Mouse (Mus musculus): ENCODE data around the gene Rapgef1.

GRCm38 (mm10) chr2:29630141-29630771 is 10.7 kb downstream of the Rapgef1 start:
- TF ChIP-seq POLR2A (IDR thresholded peaks at IDR 0.05; ENCODE audit: control insufficient read depth, low read depth, low read length) (no peak), CTCF (IDR thresholded peaks at IDR 0.05; ENCODE audit: control insufficient read depth, insufficient read depth, insufficient replicate concordance, low read depth, low read length) (no peak)
